Comparison of ENCODE assay signal across 10 mouse cellular contexts in genomic region chr6:17308661-17309060, GRCm38 (mm10). TPM values are rescaled to one million over a fixed set of nuclear protein-coding genes. Genes with fewer than 3 reads are reported as not detected.
DNase-seq lines count a peak whose midpoint lies in the region; ATAC-seq lines count a peak whose summit lies in the region.
"Had no signal": no experiment of that assay in that cellular context is flagged by ENCODE, and none has a peak within 500 bp of the region (broad histone marks: within the 10 kb centered on the region; RNA-seq: fewer than 3 reads in every experiment).

No protein-coding gene starts in this region.

- H3K27me3 ChIP-seq in embryonic facial prominence, embryonic 14.5 days (replicated peaks; ENCODE audit: control insufficient read depth, insufficient read depth, low read length): peaks cover 17% of the 10 kb centered on the region
- H3K27me3 ChIP-seq in limb, embryonic 15.5 days: 0 out of 2 replicates have a peak, but pooled peaks cover 11% of the 10 kb centered on the region
- H3K27me3 ChIP-seq in liver, embryonic 11.5 days (replicated peaks; ENCODE audit: control insufficient read depth, insufficient read depth, low read length): peaks cover 27% of the 10 kb centered on the region

- ATAC-seq in embryonic facial prominence, embryonic 14.5 days (ENCODE audit: low read depth): no peak
- no peak for ATAC-seq in limb, embryonic 15.5 days (ENCODE audit: insufficient number of reproducible peaks, low FRiP score, low TSS enrichment, low read depth)
- ATAC-seq in liver, embryonic 11.5 days (replicated peaks; ENCODE audit: low FRiP score): no peak
- no peak for ATAC-seq in megakaryocyte progenitor cell, adult 5-6 weeks (replicated peaks; ENCODE audit: poor library complexity)

- DNase-seq in heart, adult 18-20 months: peak; percentile 53 to 61
- no peak for DNase-seq in heart, postnatal 4 days
- DNase-seq in 3134 (ENCODE audit: extremely low read depth, insufficient read length, low spot score): peak; percentile 50
- DNase-seq in embryonic facial prominence, embryonic 14.5 days (ENCODE audit: low spot score): no peak
- no peak for DNase-seq in liver, embryonic 11.5 days (ENCODE audit: low spot score)
- no peak for DNase-seq in cerebellum, postnatal 36 days
- DNase-seq: liver, embryonic 13.5 days had no signal

- H3K4me1 ChIP-seq in embryonic facial prominence, embryonic 14.5 days (ENCODE audit: control insufficient read depth, insufficient read depth, low read length): peaks cover 14% of the 10 kb centered on the region
- peaks cover 22% of the 10 kb centered on the region for H3K4me1 ChIP-seq in limb, embryonic 15.5 days
- H3K4me1 ChIP-seq in liver, embryonic 11.5 days (replicated peaks; ENCODE audit: control insufficient read depth, insufficient read depth, low read length): peaks cover 2% of the 10 kb centered on the region; the same call in 1 of the 2 replicates

- peak overlapping the region; percentile 97 for H3K4me2 ChIP-seq in embryonic facial prominence, embryonic 14.5 days (ENCODE audit: low read depth, low read length)
- H3K4me2 ChIP-seq in limb, embryonic 15.5 days: peak overlapping the region; percentile 82
- H3K4me2 ChIP-seq in liver, embryonic 11.5 days: no peak overlapping the region

- peak overlapping the region; percentile 7; the same call in 1 of the 2 replicates for H3K4me3 ChIP-seq in embryonic facial prominence, embryonic 14.5 days (ENCODE audit: low read depth, low read length)
- H3K4me3 ChIP-seq in limb, embryonic 15.5 days: peak overlapping the region; percentile 47
- H3K4me3 ChIP-seq in liver, embryonic 11.5 days (ENCODE audit: low read depth, low read length): no peak overlapping the region
- H3K4me3 ChIP-seq: liver, embryonic 13.5 days had no signal

- no peaks in the 10 kb centered on the region for H3K9me3 ChIP-seq in embryonic facial prominence, embryonic 14.5 days (ENCODE audit: control insufficient read depth, low read length)
- no peaks in the 10 kb centered on the region for H3K9me3 ChIP-seq in limb, embryonic 15.5 days
- no peaks in the 10 kb centered on the region for H3K9me3 ChIP-seq in liver, embryonic 11.5 days (ENCODE audit: control insufficient read depth, low read length)
- H3K9me3 ChIP-seq: liver, embryonic 13.5 days had no signal

- WGBS in embryonic facial prominence, embryonic 14.5 days: 29% methylated on average over 2 of the region's 2 CpGs
- WGBS in limb, embryonic 15.5 days: 45% methylated on average over 2 of the region's 2 CpGs
- WGBS in liver, embryonic 11.5 days: 38% methylated on average over 2 of the region's 2 CpGs

- no peak overlapping the region for H3K27ac ChIP-seq in embryonic facial prominence, embryonic 14.5 days (replicated peaks; ENCODE audit: low read depth, low read length)
- no peak overlapping the region for H3K27ac ChIP-seq in limb, embryonic 15.5 days
- no peak overlapping the region for H3K27ac ChIP-seq in liver, embryonic 11.5 days (ENCODE audit: low read depth, low read length)
- H3K27ac ChIP-seq: liver, embryonic 13.5 days had no signal

- no peak overlapping the region; the same call in 1 of the 2 replicates for H3K9ac ChIP-seq in embryonic facial prominence, embryonic 14.5 days (ENCODE audit: low read depth, low read length)
- no peak overlapping the region for H3K9ac ChIP-seq in limb, embryonic 15.5 days
- H3K9ac ChIP-seq in liver, embryonic 11.5 days (ENCODE audit: low read depth, low read length): no peak overlapping the region
- H3K9ac ChIP-seq: liver, embryonic 13.5 days had no signal

- no peaks in the 10 kb centered on the region for H3K36me3 ChIP-seq in embryonic facial prominence, embryonic 14.5 days (ENCODE audit: control insufficient read depth, insufficient read depth, low read length)
- H3K36me3 ChIP-seq in limb, embryonic 15.5 days: no peaks in the 10 kb centered on the region
- H3K36me3 ChIP-seq in liver, embryonic 11.5 days (ENCODE audit: control insufficient read depth, insufficient read depth, low read length): no peaks in the 10 kb centered on the region
- H3K36me3 ChIP-seq: liver, embryonic 13.5 days had no signal

RNA-seq across cellular contexts. Expression of gene Cav1, which starts 2.5 kb away (rescaled TPM):
- total RNA-seq in heart, adult 18-20 months (2021): 100 to 1,000 TPM; 200 to 201 TPM
- 100 to 1,000 TPM; 462 to 484 TPM for total RNA-seq in heart, postnatal 4 days (2021)
- 195 and 238 TPM in 2 replicates for polyA plus RNA-seq in embryonic facial prominence, embryonic 14.5 days (2014; fragmentation: Nextera tagmentation; extraction: Ambion mirVana)
- 245 and 304 TPM in 2 replicates for polyA plus RNA-seq in limb, embryonic 15.5 days (2015; fragmentation: Nextera tagmentation; extraction: Ambion mirVana)
- 8.4 and 9.4 TPM in 2 replicates for polyA plus RNA-seq in liver, embryonic 11.5 days (2014; fragmentation: Nextera tagmentation; extraction: Ambion mirVana)
- not detected in 2 replicates for total RNA-seq in megakaryocyte progenitor cell, adult 5-6 weeks (2015)
- total RNA-seq in megakaryocyte progenitor cell, adult 5-6 weeks (2017): not detected in 2 replicates
- total RNA-seq: monocyte, adult 5-6 weeks had no signal

RNA-seq across cellular contexts. Expression of gene Cav2, which starts 27.7 kb away (rescaled TPM):
- 10 to 100 TPM; 33.0 to 39.1 TPM for total RNA-seq in heart, adult 18-20 months (2021)
- total RNA-seq in heart, postnatal 4 days (2021): 10 to 100 TPM; 51.3 to 54.4 TPM
- polyA plus RNA-seq in embryonic facial prominence, embryonic 14.5 days (2014; fragmentation: Nextera tagmentation; extraction: Ambion mirVana): 30.4 and 40.5 TPM in 2 replicates
- 32.6 and 38.6 TPM in 2 replicates for polyA plus RNA-seq in limb, embryonic 15.5 days (2015; fragmentation: Nextera tagmentation; extraction: Ambion mirVana)
- polyA plus RNA-seq in liver, embryonic 11.5 days (2014; fragmentation: Nextera tagmentation; extraction: Ambion mirVana): 3.4 and 3.8 TPM in 2 replicates
- total RNA-seq in megakaryocyte progenitor cell, adult 5-6 weeks (2015): 0.74 and 1.1 TPM in 2 replicates
- total RNA-seq in megakaryocyte progenitor cell, adult 5-6 weeks (2017): 0.37 and 0.78 TPM in 2 replicates

Comparison
In these comparisons a context has a peak if more than half of its experiments do, and no peak if none do; other contexts are left out.
1. DNase-seq: peak in heart, adult 18-20 months (2 of 2) and 3134 (single experiment); none in heart, postnatal 4 days (single experiment), embryonic facial prominence, embryonic 14.5 days (single experiment), liver, embryonic 11.5 days (single experiment) and cerebellum, postnatal 36 days (0 of 2).
2. RNA of gene Cav1, which starts 2.5 kb away (total RNA-seq): 462 to 484 TPM in heart, postnatal 4 days and 200 to 201 TPM in heart, adult 18-20 months; not detected in megakaryocyte progenitor cell, adult 5-6 weeks; every median in the first group is over 100 times any median in the second.
3. RNA of gene Cav2, which starts 27.7 kb away (total RNA-seq): 51.3 to 54.4 TPM in heart, postnatal 4 days and 33.0 to 39.1 TPM in heart, adult 18-20 months; 0.37 to 1.1 TPM in megakaryocyte progenitor cell, adult 5-6 weeks; every median in the first group is over 10 times any median in the second.